ENCODE assay signal across 10 mouse cellular contexts in genomic region chr1:86698721-86699120, GRCm38 (mm10). TPM values are rescaled to one million over a fixed set of nuclear protein-coding genes. Genes with fewer than 3 reads are reported as not detected.
DNase-seq lines count a peak whose midpoint lies in the region; ATAC-seq and TF ChIP-seq lines count a peak whose summit lies in the region.
"Had no signal": no experiment of that assay in that cellular context is flagged by ENCODE, and none has a peak within 500 bp of the region (broad histone marks: within the 10 kb centered on the region; RNA-seq: fewer than 3 reads in every experiment).

No protein-coding gene starts in this region.

- H3K27me3 ChIP-seq in kidney, postnatal 0 days (ENCODE audit: insufficient read depth, low read length) = no peaks in the 10 kb centered on the region
- H3K27me3 ChIP-seq in hindbrain, embryonic 12.5 days = no peaks in the 10 kb centered on the region
- H3K27me3 ChIP-seq: forebrain, embryonic 15.5 days; liver, embryonic 13.5 days had no signal

- ATAC-seq in kidney, postnatal 0 days (replicated peaks; ENCODE audit: low FRiP score, low read depth) = no peak
- no peak for ATAC-seq in hindbrain, embryonic 12.5 days (ENCODE audit: low FRiP score)
- ATAC-seq: forebrain, embryonic 15.5 days had no signal

- no peak overlapping the region for H3K9ac ChIP-seq in kidney, postnatal 0 days (ENCODE audit: low read depth, low read length)
- H3K9ac ChIP-seq in hindbrain, embryonic 12.5 days = no peak overlapping the region
- H3K9ac ChIP-seq: forebrain, embryonic 15.5 days; liver, embryonic 13.5 days had no signal

- no peak overlapping the region for H3K4me3 ChIP-seq in kidney, postnatal 0 days (replicated peaks; ENCODE audit: low read depth, low read length)
- no peak overlapping the region for H3K4me3 ChIP-seq in hindbrain, embryonic 12.5 days
- H3K4me3 ChIP-seq: forebrain, embryonic 15.5 days; liver, embryonic 13.5 days had no signal

- H3K4me1 ChIP-seq in kidney, postnatal 0 days (replicated peaks; ENCODE audit: insufficient read depth, low read length) = 0 out of 2 replicates have a peak, but pooled peaks cover 5% of the 10 kb centered on the region
- H3K4me1 ChIP-seq in hindbrain, embryonic 12.5 days = peaks cover 5% of the 10 kb centered on the region; the same call in 1 of the 2 replicates

- H3K36me3 ChIP-seq in kidney, postnatal 0 days (ENCODE audit: insufficient read depth, low read length) = no peaks in the 10 kb centered on the region
- no peaks in the 10 kb centered on the region for H3K36me3 ChIP-seq in hindbrain, embryonic 12.5 days
- H3K36me3 ChIP-seq: forebrain, embryonic 15.5 days; liver, embryonic 13.5 days had no signal

- no peak overlapping the region for H3K4me2 ChIP-seq in kidney, postnatal 0 days (ENCODE audit: low read length)
- H3K4me2 ChIP-seq in hindbrain, embryonic 12.5 days (replicated peaks) = no peak overlapping the region
- H3K4me2 ChIP-seq: forebrain, embryonic 15.5 days; liver, embryonic 13.5 days had no signal

- peak; percentile 28; the same call in 1 of the 2 replicates for TF ChIP-seq CTCF in kidney, postnatal 0 days (IDR thresholded peaks at IDR 0.05; ENCODE audit: low read depth)

- 31% methylated on average over 2 of the region's 2 CpGs for WGBS in kidney, postnatal 0 days
- 27% methylated on average over 2 of the region's 2 CpGs for WGBS in hindbrain, embryonic 12.5 days

- DNase-seq in kidney, postnatal 0 days (ENCODE audit: low spot score) = no peak
- DNase-seq in kidney, adult 11 months = no peak
- peak; percentile 17 to 28 for DNase-seq in B cell, adult 2 months
- peak; percentile 71 for DNase-seq in NIH3T3 (ENCODE audit: low read depth)
- peak; percentile 12 for DNase-seq in lung, postnatal 14 days
- no peak for DNase-seq in layer of hippocampus, postnatal 14 days (ENCODE audit: low spot score in 2 of 2)
- DNase-seq: embryo, embryonic 11 days; liver, embryonic 13.5 days had no signal

- H3K27ac ChIP-seq in kidney, postnatal 0 days = no peak overlapping the region
- H3K27ac ChIP-seq in hindbrain, embryonic 12.5 days = no peak overlapping the region
- H3K27ac ChIP-seq: forebrain, embryonic 15.5 days; liver, embryonic 13.5 days had no signal

- H3K9me3 ChIP-seq in kidney, postnatal 0 days (replicated peaks; ENCODE audit: low read length) = no peaks in the 10 kb centered on the region
- H3K9me3 ChIP-seq in hindbrain, embryonic 12.5 days (replicated peaks) = no peaks in the 10 kb centered on the region
- H3K9me3 ChIP-seq: forebrain, embryonic 15.5 days; liver, embryonic 13.5 days had no signal

RNA-seq across cellular contexts. Expression of gene Dis3l2, which starts 4.9 kb away (rescaled TPM):
- 20.9 and 23.1 TPM in 2 replicates for polyA plus RNA-seq in kidney, postnatal 0 days (2015; fragmentation: Nextera tagmentation; extraction: Ambion mirVana)
- 10 to 100 TPM; 24.7 to 25.9 TPM for total RNA-seq in layer of hippocampus, postnatal 14 days (2021)
- polyA plus RNA-seq in hindbrain, embryonic 12.5 days (2016; fragmentation: Nextera tagmentation; extraction: Ambion mirVana) = 38.0 and 38.8 TPM in 2 replicates

RNA-seq across cellular contexts. Expression of gene Nppc, which starts 28.4 kb away (rescaled TPM):
- 5.2 and 7.1 TPM in 2 replicates for polyA plus RNA-seq in kidney, postnatal 0 days (2015; fragmentation: Nextera tagmentation; extraction: Ambion mirVana)
- total RNA-seq in layer of hippocampus, postnatal 14 days (2021) = 10 to 100 TPM in 1 of 2 experiments, 1 to 10 TPM in 1; 9.9 to 11.8 TPM
- polyA plus RNA-seq in hindbrain, embryonic 12.5 days (2016; fragmentation: Nextera tagmentation; extraction: Ambion mirVana) = 14.7 and 16.0 TPM in 2 replicates
- polyA plus RNA-seq: liver, embryonic 13.5 days had no signal

Comparison
In these comparisons a context has a peak if more than half of its experiments do, and no peak if none do; other contexts are left out.
1. DNase-seq: peak in B cell, adult 2 months (2 of 2), NIH3T3 (single experiment) and lung, postnatal 14 days (single experiment); none in kidney, postnatal 0 days (single experiment), kidney, adult 11 months (single experiment) and layer of hippocampus, postnatal 14 days (0 of 2).